Mouse (Mus musculus) E14TG2a.4 (cell line): ENCODE measurements around the gene Tmem258.

ENCODE experiments used
- CTCF ChIP-seq: conservative IDR thresholded peaks from 2 replicates; pipeline ENCODE4 v1.5.1; 2014; ENCODE audit warnings: low read length
- NANOG ChIP-seq: IDR thresholded peaks from 2 replicates; pipeline ENCODE4 v1.6.1; 2014; ENCODE audit warnings: borderline replicate concordance, low read length, mixed read lengths

- TF ChIP-seq CTCF (no peak), NANOG (no peak)
These were observed 35.9 kb upstream of the Tmem258 start for GRCm38 (mm10) chr19:10167951-10168350.
